Mouse (Mus musculus) CD4-positive helper T cell, adult 2 months (primary cell): ENCODE measurements around the gene Gm28557.
A peak's percentile ranks its signal among the peaks of the same experiment; 100 is the strongest.
"Not testable (repeated sequence)": the region's sequence is repeated elsewhere in the genome, so short reads cannot be mapped to it uniquely, and the experiment has no call there.

Source experiments
- DNase-seq: peaks from one replicate; pipeline ENCODE4 v3.0.0-alpha.2; 2012; ENCODE audit warnings: low read depth, missing footprints, low spot score

Gm28557 gene

GRCm38 (mm10) chr13:67108194-67108820, at the start of gene Gm28557:
TSS of gene Gm28557 (minus strand) at chr13:67108604.
- DNase-seq = peak; percentile 95

GRCm38 (mm10) chr13:67128038-67128721, 19.8 kb upstream of the Gm28557 start:
- DNase-seq = peak; percentile 88

DNA sequence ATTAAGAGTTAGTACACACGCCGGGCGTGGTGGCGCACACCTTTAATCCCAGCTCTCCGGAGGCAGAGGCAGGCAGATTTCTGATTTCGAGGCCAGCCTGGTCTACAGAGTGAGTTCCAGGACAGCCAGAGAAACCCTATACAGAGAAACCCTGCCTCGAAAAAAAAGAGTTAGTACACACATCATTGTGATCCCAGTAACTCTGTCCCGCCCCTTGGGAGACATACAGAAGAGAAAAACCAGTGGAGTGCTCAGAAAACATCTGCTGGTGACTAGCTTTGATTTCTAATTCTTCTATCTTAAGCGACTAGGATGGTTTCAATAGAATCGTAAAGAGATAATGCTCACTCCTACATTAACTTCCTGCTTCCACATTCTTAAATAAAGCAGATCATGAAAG, 19.1 kb upstream of the Gm28557 start:
- not testable (repeated sequence) for DNase-seq

DNA sequence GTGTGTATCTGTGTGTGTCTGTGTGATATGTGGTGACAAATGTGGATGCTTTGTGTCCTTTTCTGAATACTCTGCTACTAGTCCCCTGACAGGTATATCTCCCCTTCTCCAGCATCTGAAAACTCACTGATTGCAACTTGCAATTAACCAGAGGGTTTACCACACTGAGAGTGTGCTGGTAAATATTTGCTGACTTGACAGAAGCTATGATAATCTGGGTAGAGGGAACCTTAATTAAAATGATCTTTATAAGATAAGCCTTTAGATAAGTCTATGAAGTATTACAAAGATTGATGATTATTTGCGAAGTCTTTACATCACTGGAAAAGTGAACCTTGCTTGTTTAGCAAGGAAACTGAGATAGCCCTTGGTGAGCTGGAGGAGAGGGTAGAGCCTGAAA, 16.1 kb upstream of the Gm28557 start:
- no peak for DNase-seq

DNA sequence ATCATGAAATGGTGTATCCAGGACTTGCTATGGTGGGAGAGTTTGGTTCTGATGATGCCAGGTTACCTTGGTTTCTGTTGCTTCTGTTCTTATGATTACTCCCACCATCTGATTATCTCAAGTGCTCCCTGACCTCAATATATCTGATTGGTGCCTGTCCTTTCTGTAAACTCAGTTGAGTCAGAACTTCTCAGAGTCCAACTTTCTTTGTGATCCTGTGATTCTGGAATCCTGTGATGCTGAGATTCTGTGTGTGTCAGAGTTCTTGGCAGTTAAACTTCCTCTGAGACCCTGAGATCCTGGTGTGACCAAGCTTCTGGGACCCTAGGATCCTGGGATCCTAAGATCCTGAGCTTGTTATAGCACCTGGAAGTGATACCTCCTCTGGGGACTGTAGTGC, 13.0 kb upstream of the Gm28557 start, which contains the start of gene Zfp759:
TSS of gene Zfp759 (plus strand) at position 301 of the 400 bp plus-strand sequence.
- not testable (repeated sequence) for DNase-seq

DNA sequence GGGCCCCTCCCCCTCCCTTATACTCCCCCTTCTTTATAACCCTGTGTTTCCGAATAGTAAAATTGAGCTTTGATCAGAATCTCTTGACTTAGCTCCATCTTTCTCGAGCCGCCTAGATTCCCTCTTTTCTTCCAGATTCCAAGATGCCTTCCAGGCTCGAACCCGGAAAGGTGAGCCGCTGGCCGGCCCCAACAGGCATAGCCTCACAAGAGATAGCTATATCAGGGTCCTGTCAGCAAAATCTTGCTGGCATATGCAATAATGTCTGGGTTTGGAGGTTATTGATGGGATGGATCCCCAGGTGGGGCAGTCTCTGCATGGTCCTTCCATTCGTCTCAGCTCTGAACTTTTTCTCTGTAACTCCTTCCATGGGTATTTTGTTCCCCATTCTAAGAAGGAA, 7.8 kb upstream of the Gm28557 start, which contains the start of gene Rslcan18:
TSS of gene Rslcan18 (minus strand) at position 101 of the 400 bp plus-strand sequence.
- DNase-seq = not testable (repeated sequence)

DNA sequence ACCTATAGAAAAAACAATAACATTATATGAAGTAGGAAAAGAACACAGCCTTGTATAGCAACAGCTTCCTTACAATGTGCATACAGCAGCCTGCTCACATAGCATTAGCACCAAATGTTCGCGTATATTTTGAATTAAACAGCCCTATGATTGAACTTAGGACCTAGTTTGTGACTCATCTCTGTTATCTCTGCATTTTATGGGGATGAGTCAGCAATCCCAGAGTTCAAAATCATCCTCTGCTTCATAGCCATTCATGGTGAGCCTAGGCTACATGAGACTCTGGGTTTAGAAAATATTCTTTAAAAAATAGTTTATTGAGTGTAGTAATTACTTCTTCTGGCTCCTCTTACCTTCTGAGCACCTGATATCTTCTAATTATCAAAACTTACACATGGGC, 4.9 kb upstream of the Gm28557 start:
- DNase-seq = no peak

DNA sequence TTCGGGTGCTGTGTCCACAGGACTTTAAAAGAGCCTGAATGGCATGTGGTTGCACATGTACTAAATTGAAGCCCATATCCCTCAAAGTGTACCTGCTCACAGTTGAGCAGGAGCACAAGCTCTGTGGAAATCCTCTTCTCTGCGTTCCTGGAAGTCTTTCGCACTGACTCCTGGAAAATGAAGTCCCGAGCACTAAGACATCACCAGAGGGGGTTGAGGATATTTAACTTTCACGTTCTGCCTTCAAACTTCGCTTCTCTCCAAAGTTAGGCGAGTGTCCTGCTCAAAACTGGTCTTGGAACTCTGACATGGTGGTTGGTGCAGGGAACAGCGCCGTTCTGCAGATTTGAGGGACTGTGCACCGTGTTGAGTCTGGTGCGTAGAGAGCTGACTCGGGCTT, 3.7 kb upstream of the Gm28557 start:
- DNase-seq = no peak

DNA sequence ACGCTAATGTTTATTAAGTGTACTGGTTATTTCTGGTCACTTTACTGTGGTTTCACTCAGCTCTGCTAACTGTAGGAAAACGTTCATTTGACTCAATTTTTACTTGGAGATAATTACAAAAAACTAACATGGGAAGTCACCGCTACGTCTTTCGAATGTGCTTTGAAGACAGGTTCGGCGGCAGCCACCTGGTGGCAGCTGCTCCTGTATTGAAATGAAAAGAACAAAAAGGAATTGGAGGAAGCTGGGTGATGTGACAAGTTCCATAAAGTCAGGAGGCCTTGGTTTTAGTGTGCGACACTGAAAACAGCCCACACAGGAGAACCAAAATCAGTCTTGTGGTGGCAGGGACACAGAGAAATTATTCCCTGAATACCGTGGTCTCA, 410 bp upstream of the Gm28557 start:
- DNase-seq = no peak

DNA sequence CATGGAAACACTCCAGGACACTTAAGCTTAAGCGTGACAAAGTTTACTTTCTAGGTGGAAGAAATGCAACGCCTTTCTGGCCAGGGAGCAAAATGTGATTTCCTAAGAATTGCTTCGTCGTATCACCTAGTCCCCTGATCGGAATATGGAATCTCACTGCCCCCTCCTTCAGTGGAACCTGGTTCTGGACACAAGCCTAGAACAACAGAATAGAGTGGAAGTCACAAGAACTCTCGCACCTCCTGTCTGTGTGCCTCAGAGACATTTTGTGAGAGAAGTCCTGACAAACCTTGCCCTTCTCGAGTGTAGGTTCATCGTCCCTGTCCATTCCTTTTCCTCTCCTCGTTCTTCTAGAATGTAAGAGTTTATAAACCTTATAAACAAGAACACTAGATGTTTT, 723 bp downstream of the Gm28557 start:
- no peak for DNase-seq

GRCm38 (mm10) chr13:67097876-67098275, 10.5 kb downstream of the Gm28557 start, which contains the start of gene Zfp708:
TSS of gene Zfp708 (minus strand) at chr13:67097976.
- DNase-seq = no peak

- no peak for DNase-seq
Measured at GRCm38 (mm10) chr13:67090154-67090553, 18.2 kb downstream of the Gm28557 start.

DNA sequence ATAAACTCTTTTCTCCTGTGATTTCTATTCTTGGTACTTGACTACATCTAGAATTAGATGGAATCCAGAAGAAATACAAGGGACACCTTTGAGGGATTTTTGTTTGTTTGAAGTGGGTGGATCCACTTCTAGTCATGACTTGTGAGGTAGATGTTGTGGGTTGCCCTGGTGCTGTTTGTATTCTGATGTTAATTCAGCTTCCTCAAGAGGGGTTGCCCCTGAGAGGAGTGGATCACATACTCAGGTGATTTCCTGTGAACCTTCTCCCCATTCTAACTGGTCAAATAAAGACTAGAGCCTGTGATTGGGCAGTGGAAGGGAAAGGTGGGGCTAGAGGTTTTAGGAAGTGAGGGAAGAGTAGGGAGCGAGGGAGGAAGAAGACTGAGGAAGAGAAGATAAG, 26.5 kb downstream of the Gm28557 start:
- peak; percentile 27 for DNase-seq

DNA sequence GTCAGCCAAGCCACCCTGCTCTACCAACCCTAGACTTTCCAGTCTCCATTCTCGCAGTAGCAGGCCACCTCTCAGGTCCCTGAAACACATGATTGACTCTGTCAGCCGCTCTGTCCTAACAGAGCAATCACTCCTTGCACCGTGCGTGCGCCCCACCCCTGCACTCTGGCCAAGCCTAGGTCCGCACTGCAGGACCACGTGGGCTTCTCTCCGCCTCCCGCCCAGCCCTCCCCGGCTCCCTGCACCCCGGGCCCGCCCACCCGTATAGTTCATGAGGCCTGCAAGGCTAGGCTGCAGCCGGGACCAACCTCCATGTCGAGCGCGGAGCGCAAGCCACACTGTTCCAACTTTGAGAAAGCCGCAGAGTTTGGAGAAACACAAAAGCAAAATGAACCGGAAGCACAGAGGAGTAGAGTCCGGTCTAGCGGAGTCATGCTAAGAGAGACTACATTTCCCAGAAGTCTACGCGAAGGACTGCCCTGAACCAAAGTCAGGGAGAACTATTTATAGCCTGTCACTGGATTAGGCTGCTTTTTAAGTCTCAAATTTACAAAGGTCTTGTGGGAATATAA, 27.2 kb downstream of the Gm28557 start:
- peak; percentile 75 for DNase-seq

DNA sequence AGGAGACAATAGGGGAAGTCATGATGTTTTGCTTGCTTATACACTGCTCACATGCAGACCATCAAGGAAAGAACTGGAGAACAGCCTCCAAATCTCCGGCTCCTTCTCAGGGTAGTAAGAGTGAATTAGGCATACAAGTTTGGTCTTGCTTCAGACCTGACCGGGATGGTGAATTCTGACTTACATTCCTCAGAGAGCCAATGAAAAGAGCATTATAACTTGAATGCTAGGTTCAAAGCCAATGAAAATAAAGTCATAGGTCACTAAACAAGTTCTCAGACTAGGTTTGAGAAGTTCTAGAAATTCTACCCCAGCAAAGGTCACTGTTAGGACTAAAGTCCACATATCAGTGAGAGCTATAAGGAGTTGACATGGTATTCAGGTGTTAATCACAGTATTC, 31.2 kb downstream of the Gm28557 start:
- DNase-seq = no peak

- no peak for DNase-seq
Measured at GRCm38 (mm10) chr13:67072786-67073185, 35.6 kb downstream of the Gm28557 start.

DNA sequence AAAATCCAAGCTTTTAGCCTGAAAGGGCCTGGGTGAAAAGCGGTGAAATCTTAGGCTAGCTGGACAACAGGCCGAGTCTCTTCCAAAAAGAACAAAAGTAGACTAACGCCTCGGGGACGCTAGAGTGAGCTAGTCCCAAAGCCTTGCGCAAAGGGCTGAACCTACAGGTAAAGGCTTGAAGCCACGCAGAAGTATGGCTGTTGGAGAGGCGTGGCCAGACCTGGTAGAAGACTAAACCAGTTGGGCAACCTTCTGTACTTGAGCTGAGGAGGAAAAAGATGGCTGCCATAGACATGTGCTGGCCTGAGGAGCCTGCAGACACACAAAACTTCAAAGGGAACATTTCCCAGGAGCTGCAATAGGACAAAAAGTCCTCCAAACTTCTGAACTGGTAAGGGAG, 43.0 kb downstream of the Gm28557 start:
- DNase-seq = no peak

DNA sequence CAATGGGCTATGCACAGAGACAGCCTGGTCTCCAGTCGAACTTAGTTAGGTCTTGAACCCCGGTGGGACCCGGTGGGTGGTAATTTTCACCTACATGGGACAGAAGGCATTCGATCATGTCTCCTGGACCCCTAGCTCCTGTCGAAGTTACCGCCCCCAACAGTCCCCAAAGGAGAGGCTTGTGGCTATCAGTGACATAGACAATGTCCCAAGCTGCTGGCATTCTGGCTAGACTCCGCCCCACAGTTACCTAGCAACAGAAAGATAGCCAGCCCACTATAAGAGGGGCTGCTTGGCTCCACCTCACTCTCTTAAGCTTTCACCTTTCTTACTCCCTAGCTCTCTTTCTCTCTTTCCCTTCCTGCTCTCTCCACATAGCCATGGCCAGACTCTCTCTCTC, 46.0 kb downstream of the Gm28557 start:
- no peak for DNase-seq

- peak; percentile 89 for DNase-seq
Measured at GRCm38 (mm10) chr13:67060786-67061358, 47.5 kb downstream of the Gm28557 start, which contains the start of gene Zfp712. TSS of gene Zfp712 (minus strand) at chr13:67061170.

DNA sequence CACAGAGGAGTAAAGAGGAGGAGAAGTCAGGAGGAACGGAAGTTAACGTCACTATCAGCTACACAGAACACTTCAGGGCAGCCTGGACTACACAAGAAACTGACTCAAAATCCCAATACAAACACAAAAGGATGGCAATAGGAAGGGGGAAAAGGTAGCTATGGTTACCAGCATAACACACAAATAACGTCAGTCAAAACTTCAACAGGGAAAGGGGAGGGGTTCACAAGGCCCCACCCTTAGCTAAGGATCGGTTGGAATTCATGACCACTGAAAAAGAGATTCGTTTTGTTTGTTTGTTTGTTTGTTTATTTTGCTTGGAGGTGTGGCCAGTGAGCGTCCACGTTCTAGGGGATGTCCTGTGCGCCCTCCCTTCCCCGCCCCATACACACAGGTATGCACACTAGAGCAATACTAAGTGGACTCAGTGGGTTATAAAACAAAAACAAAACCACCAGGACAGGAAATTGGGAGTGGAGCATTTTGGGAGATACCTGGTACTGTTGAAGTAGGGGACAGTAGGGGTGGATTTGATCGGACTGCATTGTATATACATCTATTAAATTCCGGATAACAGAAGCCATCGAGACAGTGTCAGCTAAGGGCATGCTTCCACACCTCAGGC, 48.1 kb downstream of the Gm28557 start:
- peak; percentile 34 for DNase-seq
